Mouse (Mus musculus) ES-Bruce4 (cell line): Measurements from ENCODE around the gene Arnt2.

ENCODE experiments used
- CTCF ChIP-seq: IDR thresholded peaks from one replicate; pipeline ENCODE4 v1.8.1; 2011; ENCODE audit warnings: low read depth, low read length
- POLR2A ChIP-seq: IDR thresholded peaks from one replicate; pipeline ENCODE4 v1.8.1; 2011; ENCODE audit warnings: low read length; ENCODE audit not compliant: insufficient read depth

GRCm38 (mm10) chr7:84387826-84388225, 22.1 kb downstream of the Arnt2 start:
- TF ChIP-seq POLR2A (no peak), CTCF (no peak)
